ENCODE assay signal across 8 mouse cellular contexts in genomic region chr2:37380189-37380588, GRCm38 (mm10). TPM values are rescaled to one million over a fixed set of nuclear protein-coding genes. Genes with fewer than 3 reads are reported as not detected.
DNase-seq lines count a peak whose midpoint lies in the region; ATAC-seq lines count a peak whose summit lies in the region.

No protein-coding gene starts in this region.

- H3K4me2 ChIP-seq in liver, embryonic 11.5 days, result no peak overlapping the region
- H3K4me2 ChIP-seq in hindbrain, embryonic 16.5 days (ENCODE audit: low read length), result no peak overlapping the region

- intact Hi-C loops in left cerebral cortex, postnatal 25 days (cut with DNase I), result loop anchor here (5.0 kb wide), 1 partner anchor 107 kb away; no protein-coding TSS in a partner anchor

- H3K9ac ChIP-seq in liver, embryonic 11.5 days (ENCODE audit: low read depth, low read length), result no peak overlapping the region
- H3K9ac ChIP-seq in hindbrain, embryonic 16.5 days (ENCODE audit: low read depth, low read length), result no peak overlapping the region

- WGBS in liver, embryonic 11.5 days, result 71% methylated on average over 2 of the region's 2 CpGs
- WGBS in hindbrain, embryonic 16.5 days, result 60% methylated on average over 2 of the region's 2 CpGs

- H3K4me3 ChIP-seq in liver, embryonic 11.5 days (ENCODE audit: low read depth, low read length), result no peak overlapping the region
- H3K4me3 ChIP-seq in hindbrain, embryonic 16.5 days (ENCODE audit: low read length), result no peak overlapping the region

- H3K27me3 ChIP-seq in liver, embryonic 11.5 days (replicated peaks; ENCODE audit: control insufficient read depth, insufficient read depth, low read length), result no peaks in the 10 kb centered on the region
- H3K27me3 ChIP-seq in hindbrain, embryonic 16.5 days (replicated peaks; ENCODE audit: control insufficient read depth, insufficient read depth, low read length), result no peaks in the 10 kb centered on the region

- H3K36me3 ChIP-seq in liver, embryonic 11.5 days (ENCODE audit: control insufficient read depth, insufficient read depth, low read length), result peaks cover 6% of the 10 kb centered on the region; the same call in 1 of the 2 replicates
- H3K36me3 ChIP-seq in hindbrain, embryonic 16.5 days (ENCODE audit: control insufficient read depth, insufficient read depth, low read length), result peaks cover 24% of the 10 kb centered on the region

- DNase-seq in liver, result peak; percentile 68
- DNase-seq in liver, embryonic 11.5 days (ENCODE audit: low spot score), result no peak
- peak; percentile 79 for DNase-seq in adipocyte (ENCODE audit: low spot score)
- DNase-seq in embryo, embryonic 11 days, result peak; percentile 69
- DNase-seq in left cerebral cortex, postnatal 25 days (ENCODE audit: low spot score in 2 of 2), result peak; percentile 57 to 65
- DNase-seq in telencephalon, adult 2 months (ENCODE audit: low read depth, low spot score), result peak; percentile 39

- no peak; the same call in 1 of the 2 replicates for ATAC-seq in liver, embryonic 11.5 days (replicated peaks; ENCODE audit: low FRiP score)
- ATAC-seq in hindbrain, embryonic 16.5 days, result 0 out of 2 replicates have a peak, but pooled peaks have one; percentile 30
- ATAC-seq in monocyte, adult 5-6 weeks (replicated peaks; ENCODE audit: insufficient number of reproducible peaks, low FRiP score, low TSS enrichment, poor library complexity, severe bottlenecking), result peak; percentile 73

- no peak overlapping the region for H3K27ac ChIP-seq in liver, embryonic 11.5 days (ENCODE audit: low read depth, low read length)
- no peak overlapping the region for H3K27ac ChIP-seq in hindbrain, embryonic 16.5 days (ENCODE audit: low read depth, low read length)

- H3K4me1 ChIP-seq in liver, embryonic 11.5 days (replicated peaks; ENCODE audit: control insufficient read depth, insufficient read depth, low read length), result no peaks in the 10 kb centered on the region
- H3K4me1 ChIP-seq in hindbrain, embryonic 16.5 days (ENCODE audit: control insufficient read depth, insufficient read depth, low read depth, low read length), result no peaks in the 10 kb centered on the region

- no peaks in the 10 kb centered on the region for H3K9me3 ChIP-seq in liver, embryonic 11.5 days (ENCODE audit: control insufficient read depth, low read length)
- no peaks in the 10 kb centered on the region for H3K9me3 ChIP-seq in hindbrain, embryonic 16.5 days (ENCODE audit: control insufficient read depth, low read length)

RNA-seq across cellular contexts. Expression of gene Pdcl, which starts 21.1 kb away (rescaled TPM):
- 26.0 and 30.3 TPM in 2 replicates for polyA plus RNA-seq in liver, embryonic 11.5 days (2014; fragmentation: Nextera tagmentation; extraction: Ambion mirVana)
- polyA plus RNA-seq in hindbrain, embryonic 16.5 days (2015; fragmentation: Nextera tagmentation; extraction: Ambion mirVana), result 46.3 and 48.5 TPM in 2 replicates
- total RNA-seq in left cerebral cortex, postnatal 25 days (2021), result 10 to 100 TPM; 23.8 to 26.3 TPM
- 71.6 to 76.0 TPM (median 75.3 TPM) in 3 replicates for total RNA-seq in monocyte, adult 5-6 weeks (2017)

RNA-seq across cellular contexts. Expression of gene Rc3h2, which starts 42.5 kb away (rescaled TPM):
- polyA plus RNA-seq in liver, embryonic 11.5 days (2014; fragmentation: Nextera tagmentation; extraction: Ambion mirVana), result 7.2 and 8.8 TPM in 2 replicates
- polyA plus RNA-seq in hindbrain, embryonic 16.5 days (2015; fragmentation: Nextera tagmentation; extraction: Ambion mirVana), result 16.3 and 16.6 TPM in 2 replicates
- total RNA-seq in left cerebral cortex, postnatal 25 days (2021), result 10 to 100 TPM; 84.5 to 97.3 TPM
- total RNA-seq in monocyte, adult 5-6 weeks (2017), result 48.1 to 72.0 TPM (median 49.0 TPM) in 3 replicates

RNA-seq across cellular contexts. Expression of gene Olfr368, which starts 53.9 kb away (rescaled TPM):
- not detected in 2 replicates for polyA plus RNA-seq in liver, embryonic 11.5 days (2014; fragmentation: Nextera tagmentation; extraction: Ambion mirVana)
- not detected in 2 replicates for polyA plus RNA-seq in hindbrain, embryonic 16.5 days (2015; fragmentation: Nextera tagmentation; extraction: Ambion mirVana)
- total RNA-seq in left cerebral cortex, postnatal 25 days (2021), result not detected
- not detected in 3 replicates for total RNA-seq in monocyte, adult 5-6 weeks (2017)
